7 mouse cellular contexts compared by ENCODE assay signal in the genomic region with DNA sequence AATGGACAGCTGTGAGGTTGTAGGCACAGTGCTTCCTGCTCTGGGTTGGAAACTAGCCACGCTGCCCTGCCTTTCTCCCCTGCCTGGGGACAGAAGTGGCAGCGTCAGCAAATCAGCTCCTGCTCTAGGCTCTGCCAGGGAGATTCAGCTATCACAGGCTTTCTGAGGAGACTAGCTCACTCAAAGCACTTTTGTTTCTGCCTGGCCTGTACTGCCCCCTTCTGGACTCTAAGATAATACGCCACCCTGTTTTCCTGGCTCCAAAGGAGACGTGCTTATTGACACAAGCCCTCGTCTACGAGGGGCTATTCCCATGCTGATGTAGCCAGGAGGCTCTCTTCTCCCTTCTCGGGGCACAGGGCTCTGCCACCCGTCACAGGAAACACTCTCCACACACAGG. TPM values are rescaled to one million over a fixed set of nuclear protein-coding genes. Genes with fewer than 3 reads are reported as not detected.
DNase-seq lines count a peak whose midpoint lies in the region.

No protein-coding gene starts in this region.

- peak; percentile 89 for DNase-seq in ZHBTc4 (ENCODE audit: low read depth, low spot score)
- peak; percentile 80 to 86 for DNase-seq in cerebellum, postnatal 14 days
- DNase-seq in gastrocnemius, postnatal 10 days = peak; percentile 53
- peak; percentile 73 for DNase-seq in hindlimb bud, embryonic 11.5 days (ENCODE audit: extremely low spot score, low read depth, low spot score)
- DNase-seq in left cerebral cortex, adult 11 months (ENCODE audit: low spot score) = peak; percentile 64
- peak; percentile 57 for DNase-seq in lung, postnatal 25 days (ENCODE audit: low spot score)
- DNase-seq in retina, postnatal 7 days (ENCODE audit: low read depth, low spot score) = peak; percentile 82

RNA-seq across cellular contexts. Expression of a gene that starts 33.6 kb away (rescaled TPM):
- total RNA-seq in gastrocnemius, postnatal 10 days (2021) = not detected

RNA-seq across cellular contexts. Expression of a gene that starts 44.4 kb away (rescaled TPM):
- total RNA-seq in gastrocnemius, postnatal 10 days (2021) = 100 to 1,000 TPM; 171 to 177 TPM

Comparison
In these comparisons a context has a peak if more than half of its experiments do, and no peak if none do; other contexts are left out.
1. Peak in every context shown above with its lines: DNase-seq.